Mouse (Mus musculus) liver, postnatal 0 days (tissue): ENCODE measurements around the gene Yars2. TPM values are rescaled to one million over a fixed set of nuclear protein-coding genes. Genes with fewer than 3 reads are reported as not detected.

Source experiments
- ATAC-seq: fragments of 200-750 bp; cut with Nextera tagmentation; 2 replicates; pipeline ENCODE4 v1.8.0; 2017; ENCODE audit warnings: mild to moderate bottlenecking, moderate library complexity
- DNase-seq: peaks from one replicate; pipeline ENCODE4 v3.0.0-alpha.2; 2016
- H3K27ac ChIP-seq: fragments of 300-500 bp; sonication (generic); 2 replicates; pipeline ENCODE4 v1.5.1; 2014; ENCODE audit warnings: antibody characterized with exemption, moderate library complexity, mild to moderate bottlenecking, low read depth
- H3K27me3 ChIP-seq: fragments of 300-500 bp; sonication (generic); 2 replicates; pipeline ENCODE4 v1.6.1; 2014; ENCODE audit warnings: low read length, control low read depth, mixed read lengths; ENCODE audit not compliant: insufficient read depth
- H3K36me3 ChIP-seq: fragments of 300-500 bp; sonication (generic); replicated peaks from 2 replicates; pipeline ENCODE4 v1.6.1; 2014; ENCODE audit warnings: mild to moderate bottlenecking, control low read depth, low read length, moderate library complexity, mixed read lengths; ENCODE audit not compliant: insufficient read depth
- H3K4me1 ChIP-seq: fragments of 300-500 bp; sonication (generic); 2 replicates; pipeline ENCODE4 v1.6.1; 2014; ENCODE audit warnings: antibody characterized with exemption, mild to moderate bottlenecking, control low read depth; ENCODE audit not compliant: insufficient read depth
- H3K4me2 ChIP-seq: fragments of 300-500 bp; sonication (generic); 2 replicates; pipeline ENCODE4 v1.6.1; 2014; ENCODE audit warnings: low read depth, mild to moderate bottlenecking, low read length, moderate library complexity, mixed read lengths
- H3K4me3 ChIP-seq: fragments of 300-500 bp; sonication (generic); 2 replicates; pipeline ENCODE4 v1.5.1; 2014; ENCODE audit warnings: low read depth, low read length
- H3K9ac ChIP-seq: fragments of 300-500 bp; sonication (generic); replicated peaks from 2 replicates; pipeline ENCODE4 v1.6.1; 2014; ENCODE audit warnings: mild to moderate bottlenecking, moderate library complexity
- H3K9me3 ChIP-seq: fragments of 300-500 bp; sonication (generic); 2 replicates; pipeline ENCODE4 v1.6.1; 2016; ENCODE audit warnings: mild to moderate bottlenecking, control low read depth, low read length, mixed read lengths
- CTCF ChIP-seq: sonication (generic); IDR thresholded peaks from 2 replicates; pipeline ENCODE4 v1.5.1; 2016; ENCODE audit warnings: antibody characterized with exemption, low read depth
- EP300 ChIP-seq: IDR thresholded peaks from 2 replicates; pipeline ENCODE4 v1.6.1; 2016; ENCODE audit warnings: antibody characterized with exemption, low read depth, mild to moderate bottlenecking
- whole genome bisulfite sequencing: fragments of 180-500 bp; shearing (Covaris S2); extraction: QIAGEN DNeasy Blood & Tissue Kit; methylation state at CpG from one replicate; pipeline ENCODE4 v1.1.7; 2014; ENCODE audit not compliant: insufficient replicate concordance; 5-methylcytosine and 5-hydroxymethylcytosine counted together
- polyA plus RNA-seq: library from polyadenylated mRNA; unstranded; fragments of >200 nt; fragmentation: Nextera tagmentation; extraction: Ambion mirVana; gene quantifications from 2 replicates; pipeline ENCODE4 v1.2.1, GENCODE M21; 2015

Gene Yars2
- 17.8 and 18.7 TPM in 2 replicates for polyA plus RNA-seq

DNA sequence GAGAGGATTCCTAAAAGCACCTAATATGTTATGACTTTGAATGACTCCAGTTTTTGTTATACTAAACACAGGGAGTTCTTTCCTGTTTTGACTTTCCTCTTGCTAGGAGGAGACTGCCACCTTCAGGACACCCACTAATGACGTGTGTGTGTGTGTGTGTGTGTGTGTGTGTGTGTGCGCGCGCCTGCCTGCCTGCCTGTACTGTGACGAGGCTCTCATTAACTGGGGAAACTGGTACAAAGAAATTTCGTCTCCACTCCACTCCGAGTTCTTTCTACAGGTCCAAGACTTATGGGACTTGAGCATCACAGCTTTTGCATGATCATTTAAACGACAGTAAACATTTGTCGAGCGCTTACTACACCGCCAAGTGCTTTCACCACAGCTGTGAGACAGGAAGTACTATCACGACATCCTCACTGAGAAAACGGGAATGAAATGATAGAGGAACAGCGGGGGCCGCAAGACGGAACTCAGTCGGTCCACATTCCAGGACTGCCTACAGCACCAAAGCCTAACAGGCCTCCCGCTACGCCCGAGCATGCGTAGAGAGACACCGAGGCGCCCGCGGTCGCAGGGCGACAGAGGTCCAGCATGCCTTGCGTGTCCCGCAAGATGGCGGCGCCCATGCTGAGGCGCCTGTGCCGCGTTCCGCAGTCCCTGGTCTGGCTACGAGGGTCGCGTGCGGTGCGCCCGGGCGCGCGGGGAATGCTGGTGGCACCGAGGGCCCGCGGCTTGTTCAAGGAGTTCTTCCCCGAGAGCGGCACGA, at the start of gene Yars2:
Gene Yars2 (plus strand): TSS at position 597 of the 769 bp plus-strand sequence.
- Histone ChIP-seq H3K27me3 (no peaks in the 10 kb centered on the region), H3K36me3 (peaks cover 11% of the 10 kb centered on the region), H3K4me2 (peak within 1 kb of the TSS; percentile 92), H3K9me3 (no peaks in the 10 kb centered on the region), H3K9ac (peak within 1 kb of the TSS; percentile 82), H3K4me3 (peak within 1 kb of the TSS; percentile 84), H3K27ac (peak within 1 kb of the TSS; percentile 91), H3K4me1 (peaks cover 4% of the 10 kb centered on the region)
- peak; percentile 89 for TF ChIP-seq CTCF
- no peak for TF ChIP-seq EP300
- ATAC-seq (peak; percentile 98), DNase-seq (peak; percentile 90)
- WGBS = under 1% methylated on average over 46 of the region's 50 CpGs

DNA sequence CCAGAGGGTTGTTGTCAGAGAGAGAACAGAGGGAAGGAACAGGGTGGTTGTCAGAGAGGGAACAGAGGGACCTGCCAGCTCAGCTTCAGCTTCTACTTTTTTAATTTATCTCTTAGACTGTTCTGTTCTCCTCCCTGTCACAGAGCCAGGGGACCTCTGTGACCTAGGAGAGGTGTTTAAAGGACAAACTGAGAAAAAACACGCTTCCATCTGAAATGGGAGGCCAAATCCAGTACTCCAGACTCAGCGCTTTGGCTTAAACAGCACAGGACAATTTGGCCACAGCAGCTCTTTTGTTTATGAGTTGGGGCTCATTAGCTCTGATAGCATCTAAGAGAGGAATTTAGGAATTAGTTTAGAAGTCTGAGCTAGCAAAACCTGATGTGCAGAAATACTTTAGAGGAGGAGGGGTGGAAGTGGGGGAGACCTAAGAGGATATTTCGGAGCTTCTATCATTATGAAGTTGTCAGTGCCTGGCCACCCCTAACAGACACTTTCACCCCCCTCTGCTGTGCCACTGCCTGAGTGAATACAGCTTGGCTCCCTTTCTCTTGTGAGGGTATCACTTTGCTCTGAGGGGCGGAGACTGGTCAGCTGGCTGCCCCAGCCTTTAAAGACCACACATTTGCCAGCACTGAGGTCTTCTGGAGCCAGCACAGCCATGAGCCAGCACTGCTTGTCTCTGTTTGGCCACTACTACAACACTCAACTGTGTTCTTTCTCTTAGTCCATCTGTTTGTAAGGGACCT, 49.3 kb upstream of the Yars2 start:
- no peak overlapping the region for H3K9ac ChIP-seq
- no peak overlapping the region for H3K4me2 ChIP-seq
- 72% methylated on average over 4 of the region's 4 CpGs for WGBS
- H3K9me3 ChIP-seq = no peaks in the 10 kb centered on the region
- H3K36me3 ChIP-seq = peaks cover 2% of the 10 kb centered on the region; the same call in 1 of the 2 replicates
- ATAC-seq (no peak), DNase-seq (no peak)
- H3K27me3 ChIP-seq = no peaks in the 10 kb centered on the region
- no peak overlapping the region for H3K27ac ChIP-seq
- TF ChIP-seq EP300 (no peak), CTCF (no peak)
- no peak overlapping the region for H3K4me3 ChIP-seq
- H3K4me1 ChIP-seq = no peaks in the 10 kb centered on the region

DNA sequence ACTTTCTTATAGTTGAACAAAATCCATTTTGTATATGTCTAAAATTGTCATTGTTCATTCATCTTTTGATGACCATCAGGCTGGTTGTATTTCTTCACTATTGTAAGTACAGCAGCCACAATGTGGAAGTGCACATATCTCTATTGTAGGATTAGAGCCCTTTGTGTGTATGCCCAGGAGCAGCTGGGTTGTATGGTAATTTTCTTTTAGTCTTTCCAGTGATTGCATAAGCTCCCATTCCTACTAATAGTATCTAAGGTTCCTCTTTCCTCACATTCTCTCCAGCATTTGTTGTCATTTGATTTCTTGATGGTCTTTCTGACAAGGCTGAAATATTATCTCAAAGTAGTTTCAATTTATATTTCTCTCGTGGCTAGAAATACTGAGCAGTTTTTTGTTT, 47.5 kb upstream of the Yars2 start:
- H3K4me3 ChIP-seq = no peak overlapping the region
- H3K36me3 ChIP-seq = no peaks in the 10 kb centered on the region; the same call in 1 of the 2 replicates
- no peaks in the 10 kb centered on the region for H3K4me1 ChIP-seq
- no peaks in the 10 kb centered on the region for H3K9me3 ChIP-seq
- no peak for TF ChIP-seq EP300
- TF ChIP-seq CTCF = no peak
- 51% methylated on average over 1 of the region's 1 CpGs for WGBS
- H3K27me3 ChIP-seq = no peaks in the 10 kb centered on the region
- no peak overlapping the region for H3K27ac ChIP-seq
- H3K4me2 ChIP-seq = no peak overlapping the region
- no peak overlapping the region for H3K9ac ChIP-seq
- DNase-seq (no peak), ATAC-seq (no peak)

DNA sequence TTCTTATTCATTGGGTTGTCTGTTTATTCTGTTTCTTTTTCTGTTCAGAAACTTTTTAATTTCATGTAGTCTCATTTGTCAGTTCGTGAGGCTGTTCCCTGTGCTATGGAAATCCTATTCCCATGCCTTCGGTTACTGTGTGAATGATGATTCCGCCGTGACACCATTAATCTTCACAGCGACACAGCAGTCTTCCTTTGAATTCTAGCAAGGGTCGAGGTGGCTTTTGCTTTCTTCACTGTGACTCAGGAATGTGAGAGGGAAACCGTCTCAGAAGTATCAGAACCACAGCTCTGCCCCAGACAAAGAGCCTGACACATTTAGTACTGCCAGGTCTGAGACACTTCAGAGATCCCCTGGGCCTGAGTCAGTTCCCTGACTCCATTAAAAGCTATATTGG, 46.9 kb upstream of the Yars2 start:
- Histone ChIP-seq H3K4me3 (no peak overlapping the region), H3K9me3 (no peaks in the 10 kb centered on the region), H3K9ac (no peak overlapping the region), H3K4me1 (no peaks in the 10 kb centered on the region), H3K27ac (no peak overlapping the region), H3K36me3 (no peaks in the 10 kb centered on the region; the same call in none of the 2 replicates), H3K4me2 (no peak overlapping the region), H3K27me3 (no peaks in the 10 kb centered on the region)
- DNase-seq (no peak), ATAC-seq (no peak)
- WGBS = 67% methylated on average over 7 of the region's 7 CpGs
- TF ChIP-seq CTCF = no peak
- TF ChIP-seq EP300 = no peak

DNA sequence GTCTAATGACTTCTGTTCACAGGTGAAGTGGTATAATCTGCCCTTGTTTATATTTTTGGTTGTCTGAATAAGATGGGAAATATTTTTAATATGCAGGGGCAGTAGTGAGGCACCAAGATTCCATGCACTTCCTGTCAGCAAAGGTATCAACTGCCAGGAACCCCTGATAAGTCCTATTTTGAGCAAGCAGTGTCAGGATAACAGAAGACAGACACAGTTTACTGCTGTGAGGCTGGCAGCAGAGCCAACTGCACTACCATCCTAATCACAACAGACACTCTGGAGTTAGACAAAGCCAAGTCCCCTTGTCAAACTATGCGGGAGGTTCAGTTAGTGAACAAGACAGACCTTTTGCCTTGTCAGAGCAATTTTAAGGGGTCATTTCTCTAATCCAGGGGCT, 46.1 kb upstream of the Yars2 start:
- DNase-seq (no peak), ATAC-seq (no peak)
- 65% methylated on average over 1 of the region's 1 CpGs for WGBS

DNA sequence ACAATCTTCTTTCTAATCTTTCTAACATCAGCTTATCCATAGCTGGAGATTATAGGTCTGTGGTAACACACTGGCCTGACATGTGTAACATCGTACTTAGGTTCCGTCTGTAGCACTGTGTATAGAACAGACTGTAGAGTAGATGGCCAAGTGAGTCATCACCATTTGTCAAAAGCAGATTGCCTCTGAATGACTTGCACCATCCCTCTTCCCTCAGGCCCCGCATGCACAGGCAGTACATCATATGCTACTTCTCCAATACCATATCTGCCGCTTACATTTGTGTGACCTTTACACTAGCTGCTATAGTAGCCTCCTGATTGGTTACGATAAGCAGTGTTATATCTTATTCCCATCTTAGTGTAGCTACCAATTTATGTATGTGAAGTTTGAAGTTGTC, 41.9 kb upstream of the Yars2 start:
- Histone ChIP-seq H3K4me3 (no peak overlapping the region), H3K27ac (no peak overlapping the region), H3K4me1 (no peaks in the 10 kb centered on the region), H3K36me3 (peaks cover 2% of the 10 kb centered on the region; the same call in 1 of the 2 replicates), H3K9me3 (no peaks in the 10 kb centered on the region), H3K9ac (no peak overlapping the region), H3K27me3 (no peaks in the 10 kb centered on the region), H3K4me2 (no peak overlapping the region)
- TF ChIP-seq CTCF = no peak
- TF ChIP-seq EP300 = no peak
- DNase-seq (no peak), ATAC-seq (no peak)
- 83% methylated on average over 5 of the region's 5 CpGs for WGBS

More for the DNA sequence above, 46.1 kb upstream of the Yars2 start:
- no peaks in the 10 kb centered on the region for H3K4me1 ChIP-seq
- H3K27ac ChIP-seq = no peak overlapping the region
- no peak overlapping the region for H3K9ac ChIP-seq
- H3K9me3 ChIP-seq = no peaks in the 10 kb centered on the region
- no peaks in the 10 kb centered on the region; the same call in 1 of the 2 replicates for H3K36me3 ChIP-seq
- H3K27me3 ChIP-seq = no peaks in the 10 kb centered on the region
- H3K4me3 ChIP-seq = no peak overlapping the region
- TF ChIP-seq CTCF = no peak
- no peak for TF ChIP-seq EP300
- H3K4me2 ChIP-seq = no peak overlapping the region
